Mouse (Mus musculus) liver, adult 2 months (tissue): ENCODE measurements around the gene Defb48.

Source experiments
- CTCF ChIP-seq: fragments of 200-500 bp; IDR thresholded peaks from 2 replicates; pipeline ENCODE4 v1.5.1; 2011; ENCODE audit warnings: low read depth, low read length, control low read depth
- POLR2A ChIP-seq: fragments of 200-500 bp; IDR thresholded peaks from 2 replicates; pipeline ENCODE4 v1.6.1; 2011; ENCODE audit warnings: low read length, control low read depth; ENCODE audit not compliant: insufficient read depth; ENCODE audit errors: extremely low read depth

DNA sequence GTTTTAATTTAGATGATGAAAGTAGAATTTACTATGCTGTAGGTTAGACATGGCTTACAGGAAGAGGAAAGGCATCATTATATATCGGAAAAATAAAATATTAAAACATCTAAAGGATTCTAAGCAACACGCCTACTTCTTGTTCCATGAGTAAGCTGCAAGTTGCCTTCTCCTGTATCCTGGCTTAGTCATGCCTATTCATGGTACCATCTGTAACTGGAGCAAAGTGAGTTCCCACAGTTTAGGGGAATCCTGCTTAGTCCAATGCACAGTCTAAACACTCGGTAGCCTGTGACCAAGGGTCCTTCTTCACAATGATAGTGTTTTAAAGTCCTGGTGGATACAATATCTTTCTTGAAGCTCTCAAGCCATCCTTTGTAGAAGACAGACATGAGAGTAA lies 37.5 kb downstream of the Defb48 start:
- TF ChIP-seq CTCF, result no peak
- no peak for TF ChIP-seq POLR2A
